Mouse (Mus musculus) midbrain, embryonic 15.5 days (tissue): ENCODE data around the gene Lrch1. TPM values are rescaled to one million over a fixed set of nuclear protein-coding genes. Genes with fewer than 3 reads are reported as not detected.

ENCODE experiments used
- ATAC-seq: fragments of 200-750 bp; cut with Nextera tagmentation; replicated peaks from 2 replicates; pipeline ENCODE4 v1.8.0; 2017; ENCODE audit warnings: moderate TSS enrichment
- H3K27ac ChIP-seq: fragments of 300-500 bp; sonication (generic); 2 replicates; pipeline ENCODE4 v1.5.1; 2015; ENCODE audit warnings: mild to moderate bottlenecking, inconsistent platforms
- H3K27me3 ChIP-seq: fragments of 300-500 bp; sonication (generic); replicated peaks from 2 replicates; pipeline ENCODE4 v1.6.1; 2015; ENCODE audit warnings: inconsistent platforms
- H3K36me3 ChIP-seq: fragments of 300-500 bp; sonication (generic); replicated peaks from 2 replicates; pipeline ENCODE4 v1.6.1; 2015; ENCODE audit warnings: inconsistent platforms
- H3K4me1 ChIP-seq: fragments of 300-500 bp; sonication (generic); 2 replicates; pipeline ENCODE4 v1.6.1; 2015; ENCODE audit warnings: inconsistent platforms
- H3K4me2 ChIP-seq: fragments of 300-500 bp; sonication (generic); 2 replicates; pipeline ENCODE4 v1.6.1; 2015; ENCODE audit warnings: inconsistent platforms, mild to moderate bottlenecking, moderate library complexity
- H3K4me3 ChIP-seq: fragments of 300-500 bp; sonication (generic); 2 replicates; pipeline ENCODE4 v1.5.1; 2015; ENCODE audit warnings: mild to moderate bottlenecking, inconsistent platforms
- H3K9ac ChIP-seq: fragments of 300-500 bp; sonication (generic); 2 replicates; pipeline ENCODE4 v1.6.1; 2015; ENCODE audit warnings: mild to moderate bottlenecking, inconsistent platforms
- H3K9me3 ChIP-seq: fragments of 300-500 bp; sonication (generic); 2 replicates; pipeline ENCODE4 v1.6.1; 2016; ENCODE audit warnings: inconsistent platforms
- WGBS: fragments of 180-500 bp; shearing (Covaris S2); methylation state at CpG from one replicate; pipeline ENCODE4 v1.1.7; 2015; ENCODE audit warnings: mixed read lengths; 5-methylcytosine and 5-hydroxymethylcytosine counted together
- polyA plus RNA-seq: library from polyadenylated mRNA; unstranded; fragments of >200 nt; fragmentation: Nextera tagmentation; extraction: Ambion mirVana; gene quantifications from 2 replicates; pipeline ENCODE4 v1.2.1, GENCODE M21; 2015

Lrch1 gene
- polyA plus RNA-seq, 1 experiment from 2014 or later: 25.4 TPM

DNA sequence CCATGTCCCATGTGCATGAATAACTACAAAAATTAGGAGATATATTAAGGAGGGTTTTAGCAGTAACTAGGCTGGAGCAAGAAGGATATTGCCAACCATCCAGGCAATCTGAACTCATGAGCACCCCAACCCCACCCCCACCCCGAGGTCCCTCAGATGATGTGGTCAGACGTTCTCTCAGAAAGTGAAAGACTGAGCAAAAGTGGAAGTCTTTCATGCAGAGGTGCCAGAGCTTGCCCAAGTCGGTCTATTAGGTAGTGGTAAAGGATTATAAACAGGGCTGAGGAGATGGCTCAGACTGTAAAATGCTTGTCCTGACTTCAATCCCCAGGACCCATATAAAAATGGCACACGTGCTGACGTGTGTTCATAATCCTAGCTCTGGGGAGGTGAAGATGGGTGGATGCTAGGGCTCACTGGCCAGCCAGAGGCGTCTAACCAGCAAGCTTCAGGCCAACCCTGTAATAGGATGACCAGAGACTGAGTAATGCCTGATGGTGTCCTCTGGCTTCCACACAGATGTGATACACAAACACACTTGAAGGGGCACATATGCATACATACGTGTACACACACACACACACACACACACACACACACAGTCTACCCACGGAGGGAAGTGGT lies 18.8 kb downstream of the Lrch1 start:
- Histone ChIP-seq H3K27me3 (no peaks in the 10 kb centered on the region), H3K36me3 (no peaks in the 10 kb centered on the region), H3K27ac (no peak overlapping the region), H3K9me3 (no peaks in the 10 kb centered on the region), H3K4me1 (peaks cover 7% of the 10 kb centered on the region), H3K4me3 (no peak overlapping the region), H3K9ac (no peak overlapping the region), H3K4me2 (no peak overlapping the region)
- ATAC-seq: no peak
- WGBS: 94% methylated on average over 8 of the region's 8 CpGs

DNA sequence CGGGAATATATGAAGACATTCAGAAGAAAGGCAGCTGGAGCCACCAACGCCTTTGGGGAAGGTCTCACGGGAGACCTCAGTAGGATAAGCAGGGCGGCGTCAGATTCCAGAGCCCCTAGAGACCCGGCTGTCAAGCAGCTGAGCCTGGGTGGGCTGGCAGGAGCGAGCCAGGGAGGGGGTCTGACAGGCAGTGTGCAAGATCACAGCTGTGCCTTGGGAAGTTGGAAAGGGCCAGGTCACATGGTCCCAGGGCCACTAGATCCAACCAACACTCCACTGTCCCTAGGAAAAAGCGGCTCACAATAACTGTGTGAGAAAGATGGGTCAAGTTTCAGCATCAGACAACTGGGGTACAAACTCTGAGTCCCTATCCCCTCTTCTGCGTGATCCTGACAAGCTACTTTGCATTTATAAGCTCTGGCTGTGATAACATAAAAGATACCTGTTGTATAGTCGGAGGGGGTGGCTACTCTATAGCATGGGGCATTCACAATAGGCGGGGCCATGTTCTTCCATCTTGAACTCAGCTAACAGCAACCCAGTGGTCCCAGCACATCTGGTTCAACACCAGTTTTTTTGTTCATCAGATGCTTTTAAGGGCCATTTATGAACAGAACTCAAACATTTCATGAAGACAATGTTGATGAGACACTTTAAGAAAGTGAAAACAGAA lies 20.6 kb downstream of the Lrch1 start:
- H3K27me3 ChIP-seq: no peaks in the 10 kb centered on the region
- no peak overlapping the region for H3K4me2 ChIP-seq
- no peaks in the 10 kb centered on the region for H3K9me3 ChIP-seq
- H3K27ac ChIP-seq: no peak overlapping the region
- no peak overlapping the region for H3K9ac ChIP-seq
- 0 out of 2 replicates have a peak, but pooled peaks have one; percentile 41 for ATAC-seq
- H3K4me3 ChIP-seq: no peak overlapping the region
- H3K36me3 ChIP-seq: no peaks in the 10 kb centered on the region
- WGBS: 42% methylated on average over 11 of the region's 11 CpGs
- H3K4me1 ChIP-seq: peaks cover 7% of the 10 kb centered on the region

- Histone ChIP-seq H3K4me1 (peaks cover 7% of the 10 kb centered on the region), H3K36me3 (no peaks in the 10 kb centered on the region), H3K27me3 (no peaks in the 10 kb centered on the region), H3K27ac (no peak overlapping the region), H3K9ac (no peak overlapping the region), H3K9me3 (no peaks in the 10 kb centered on the region), H3K4me3 (no peak overlapping the region), H3K4me2 (no peak overlapping the region)
- no peak for ATAC-seq
- WGBS: 81% methylated on average over 9 of the region's 9 CpGs
These were observed 21.6 kb downstream of the Lrch1 start for GRCm38 (mm10) chr14:74925951-74926517.

DNA sequence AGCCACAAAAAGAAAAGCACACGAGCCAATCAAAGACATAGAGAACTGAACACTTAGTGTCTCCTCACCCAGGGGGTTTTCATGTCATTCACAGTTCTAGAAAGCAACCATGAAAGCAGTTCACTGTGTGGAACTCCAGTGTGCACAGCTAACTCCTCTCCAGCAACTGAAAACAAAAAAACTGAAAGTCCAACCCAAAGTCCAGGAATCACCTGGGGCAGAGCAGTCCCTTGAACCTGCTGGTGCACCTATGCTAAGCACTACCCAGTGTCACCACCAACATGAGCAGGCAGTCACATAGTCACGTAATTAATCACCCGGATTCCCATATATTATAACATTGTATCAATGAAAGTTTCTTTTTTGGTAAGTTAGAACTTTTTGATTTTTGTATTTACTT lies 23.2 kb downstream of the Lrch1 start:
- H3K9me3 ChIP-seq: no peaks in the 10 kb centered on the region
- no peak overlapping the region for H3K27ac ChIP-seq
- H3K36me3 ChIP-seq: no peaks in the 10 kb centered on the region
- 76% methylated on average over 3 of the region's 3 CpGs for WGBS
- H3K9ac ChIP-seq: no peak overlapping the region
- H3K4me3 ChIP-seq: no peak overlapping the region
- peaks cover 7% of the 10 kb centered on the region for H3K4me1 ChIP-seq
- no peaks in the 10 kb centered on the region for H3K27me3 ChIP-seq
- ATAC-seq: no peak; the same call in 1 of the 2 replicates
- H3K4me2 ChIP-seq: no peak overlapping the region

GRCm38 (mm10) chr14:74924031-74924430 lies 23.6 kb downstream of the Lrch1 start:
- H3K4me1 ChIP-seq: peaks cover 7% of the 10 kb centered on the region
- no peaks in the 10 kb centered on the region for H3K36me3 ChIP-seq
- no peak overlapping the region for H3K9ac ChIP-seq
- no peak overlapping the region for H3K4me2 ChIP-seq
- 0 out of 2 replicates have a peak, but pooled peaks have one; percentile 15 for ATAC-seq
- H3K27ac ChIP-seq: no peak overlapping the region
- H3K27me3 ChIP-seq: no peaks in the 10 kb centered on the region
- 98% methylated on average over 2 of the region's 2 CpGs for WGBS
- H3K9me3 ChIP-seq: no peaks in the 10 kb centered on the region
- no peak overlapping the region for H3K4me3 ChIP-seq

DNA sequence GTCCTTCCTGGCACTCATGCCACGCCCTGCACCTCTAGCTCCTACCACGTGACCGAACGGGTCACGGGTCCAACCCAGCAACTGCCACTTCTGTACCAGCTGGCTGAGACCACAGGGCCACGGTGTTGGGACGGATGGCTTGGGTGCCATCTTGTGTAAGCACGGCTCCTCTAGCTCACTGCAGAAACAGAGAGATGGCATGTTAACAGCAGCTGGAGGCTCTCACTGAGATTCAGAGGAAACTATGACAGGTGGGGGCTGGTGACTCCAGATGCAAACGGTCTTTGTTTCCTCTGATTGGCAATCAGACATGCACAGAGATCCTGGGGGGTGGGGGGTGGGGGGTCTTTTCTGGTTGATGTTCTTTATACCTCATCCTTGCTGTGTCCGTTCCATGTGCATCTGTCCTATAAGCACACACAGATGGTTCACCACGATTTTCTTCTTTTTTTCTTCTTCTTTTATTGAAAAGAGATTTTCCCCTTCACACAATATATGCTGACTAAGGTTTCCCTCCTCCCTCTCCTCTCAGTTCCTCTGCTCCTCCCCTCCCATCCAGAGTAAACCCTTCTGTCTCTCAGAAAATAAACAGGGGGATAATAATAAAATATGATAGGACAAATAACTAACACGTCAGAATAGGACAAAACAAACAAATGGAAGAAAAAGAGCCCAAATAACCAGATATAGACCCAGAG lies 25.5 kb downstream of the Lrch1 start:
- Histone ChIP-seq H3K4me2 (no peak overlapping the region), H3K9ac (no peak overlapping the region), H3K4me1 (peaks cover 7% of the 10 kb centered on the region), H3K36me3 (no peaks in the 10 kb centered on the region), H3K27ac (no peak overlapping the region), H3K27me3 (no peaks in the 10 kb centered on the region), H3K9me3 (no peaks in the 10 kb centered on the region), H3K4me3 (no peak overlapping the region)
- ATAC-seq: 0 out of 2 replicates have a peak, but pooled peaks have one; percentile 31
- 76% methylated on average over 12 of the region's 12 CpGs for WGBS

DNA sequence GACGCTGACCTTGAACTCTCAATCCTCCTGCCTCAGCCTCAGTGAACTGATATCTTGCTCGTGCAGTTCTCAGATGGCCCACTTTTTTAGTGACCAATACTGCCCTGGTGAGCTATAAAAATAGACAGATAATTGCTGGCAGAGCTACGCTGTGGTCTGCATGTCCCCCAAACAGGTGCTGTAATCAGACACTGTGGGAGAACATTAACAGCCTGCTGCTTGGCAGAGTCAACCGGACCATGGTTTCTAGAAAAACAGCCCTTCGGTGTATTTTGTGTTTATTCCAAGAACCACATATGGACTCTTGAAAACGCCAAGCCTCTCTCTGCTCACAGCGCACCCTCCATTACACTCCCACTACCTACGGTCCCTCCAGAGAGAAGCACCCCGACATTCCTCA lies 26.2 kb downstream of the Lrch1 start:
- 96% methylated on average over 9 of the region's 9 CpGs for WGBS
- ATAC-seq: no peak
- Histone ChIP-seq H3K4me1 (peaks cover under 1% of the 10 kb centered on the region; the same call in 1 of the 2 replicates), H3K27me3 (no peaks in the 10 kb centered on the region), H3K9ac (no peak overlapping the region), H3K27ac (no peak overlapping the region), H3K4me3 (no peak overlapping the region), H3K4me2 (no peak overlapping the region), H3K36me3 (no peaks in the 10 kb centered on the region), H3K9me3 (no peaks in the 10 kb centered on the region)

GRCm38 (mm10) chr14:74919132-74919531 lies 28.5 kb downstream of the Lrch1 start:
- no peaks in the 10 kb centered on the region for H3K9me3 ChIP-seq
- H3K27me3 ChIP-seq: no peaks in the 10 kb centered on the region
- H3K27ac ChIP-seq: no peak overlapping the region
- peaks cover 16% of the 10 kb centered on the region for H3K4me1 ChIP-seq
- ATAC-seq: no peak
- H3K4me2 ChIP-seq: no peak overlapping the region
- H3K4me3 ChIP-seq: no peak overlapping the region
- H3K9ac ChIP-seq: no peak overlapping the region
- WGBS: 81% methylated on average over 7 of the region's 7 CpGs
- H3K36me3 ChIP-seq: no peaks in the 10 kb centered on the region

- 88% methylated on average over 5 of the region's 5 CpGs for WGBS
- ATAC-seq: no peak
These were observed 29.1 kb downstream of the Lrch1 start for GRCm38 (mm10) chr14:74918521-74919103.

DNA sequence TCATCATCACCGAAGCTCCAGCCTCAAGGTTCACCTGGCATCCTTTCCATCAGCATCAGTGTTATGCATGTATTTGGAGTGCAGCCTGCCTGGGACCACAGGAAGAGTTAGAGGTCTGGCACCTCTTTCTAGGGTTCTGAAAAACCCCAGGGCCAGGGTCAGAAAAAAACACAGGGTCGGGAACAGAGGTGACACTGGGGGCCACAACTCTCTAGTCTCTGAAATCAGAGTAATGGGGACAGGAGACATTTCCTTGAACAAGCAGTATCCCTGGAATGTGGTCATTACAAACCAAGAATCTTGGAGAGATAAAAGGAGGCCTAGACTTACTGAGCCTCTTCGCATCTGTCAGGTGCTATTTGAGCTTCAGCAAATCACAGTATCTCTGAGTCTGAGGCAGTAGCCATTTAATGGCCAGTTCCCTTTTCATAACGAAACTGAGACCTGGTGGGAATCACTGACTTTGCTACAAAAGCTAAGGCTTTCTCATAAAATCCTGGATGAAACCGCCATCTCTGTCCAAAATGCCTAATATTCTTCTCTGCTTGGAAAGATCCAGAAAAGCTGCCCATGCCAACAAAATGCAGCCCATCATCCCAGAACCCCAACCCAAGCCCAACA lies 30.1 kb downstream of the Lrch1 start:
- ATAC-seq: no peak
- 87% methylated on average over 5 of the region's 5 CpGs for WGBS
- Histone ChIP-seq H3K4me1 (peaks cover 22% of the 10 kb centered on the region), H3K9me3 (no peaks in the 10 kb centered on the region), H3K27ac (no peak overlapping the region), H3K36me3 (no peaks in the 10 kb centered on the region), H3K27me3 (no peaks in the 10 kb centered on the region), H3K9ac (no peak overlapping the region), H3K4me2 (no peak overlapping the region), H3K4me3 (no peak overlapping the region)

More at GRCm38 (mm10) chr14:74918521-74919103, 29.1 kb downstream of the Lrch1 start:
- H3K27me3 ChIP-seq: no peaks in the 10 kb centered on the region
- no peaks in the 10 kb centered on the region for H3K36me3 ChIP-seq
- H3K9me3 ChIP-seq: no peaks in the 10 kb centered on the region
- H3K4me1 ChIP-seq: peaks cover 22% of the 10 kb centered on the region
- no peak overlapping the region for H3K27ac ChIP-seq
- H3K4me2 ChIP-seq: no peak overlapping the region
- H3K9ac ChIP-seq: no peak overlapping the region
- H3K4me3 ChIP-seq: no peak overlapping the region

DNA sequence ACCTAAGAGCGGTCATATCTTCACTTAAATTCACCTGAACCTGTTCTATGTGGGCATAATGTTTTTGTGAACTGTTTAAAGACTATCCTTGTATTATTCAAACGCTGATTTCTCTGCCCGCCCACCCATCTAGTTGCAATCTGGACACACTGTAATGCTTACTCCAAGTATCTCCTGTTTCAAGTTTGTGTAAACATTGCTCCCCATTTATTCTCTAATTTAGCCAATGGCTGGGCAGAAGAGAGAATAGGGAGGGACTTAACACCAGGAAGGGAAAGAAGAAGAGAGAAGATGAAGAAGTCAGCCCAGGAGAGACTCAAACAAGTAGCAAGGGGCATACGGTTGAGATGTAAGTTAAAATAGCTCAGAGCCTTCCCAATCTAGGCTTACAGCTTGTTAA lies 31.0 kb downstream of the Lrch1 start:
- no peaks in the 10 kb centered on the region for H3K9me3 ChIP-seq
- H3K4me3 ChIP-seq: no peak overlapping the region
- no peaks in the 10 kb centered on the region for H3K36me3 ChIP-seq
- no peak overlapping the region for H3K4me2 ChIP-seq
- no peaks in the 10 kb centered on the region for H3K27me3 ChIP-seq
- ATAC-seq: no peak
- H3K9ac ChIP-seq: no peak overlapping the region
- H3K4me1 ChIP-seq: peaks cover 22% of the 10 kb centered on the region
- WGBS: 90% methylated on average over 4 of the region's 4 CpGs
- no peak overlapping the region for H3K27ac ChIP-seq

- Histone ChIP-seq H3K27ac (no peak overlapping the region), H3K9me3 (no peaks in the 10 kb centered on the region), H3K27me3 (no peaks in the 10 kb centered on the region), H3K9ac (no peak overlapping the region), H3K4me3 (no peak overlapping the region), H3K4me1 (peaks cover 22% of the 10 kb centered on the region), H3K36me3 (no peaks in the 10 kb centered on the region), H3K4me2 (no peak overlapping the region)
- no peak for ATAC-seq
- 40% methylated on average over 8 of the region's 8 CpGs for WGBS
These were observed 31.6 kb downstream of the Lrch1 start for GRCm38 (mm10) chr14:74916075-74916474.
